Mouse (Mus musculus): Measurements from ENCODE around the gene Ugt1a7c.
A peak's percentile ranks its signal among the peaks of the same experiment; 100 is the strongest.
"Not testable (repeated sequence)": the region's sequence is repeated elsewhere in the genome, so short reads cannot be mapped to it uniquely, and the experiment has no call there.

The Ugt1a7c gene

GRCm38 (mm10) chr1:88225301-88225700, 130.4 kb downstream of the Ugt1a7c start:
- not testable (repeated sequence) for DNase-seq

- no peak for DNase-seq
Observed at GRCm38 (mm10) chr1:88225741-88226140, 130.9 kb downstream of the Ugt1a7c start.

- peak in 1 of 2 experiments; percentile 4 for DNase-seq
Observed at GRCm38 (mm10) chr1:88226670-88227379, 132.0 kb downstream of the Ugt1a7c start, which contains the start of gene Mroh2a. Gene Mroh2a, plus strand, starts transcription at chr1:88226986.

- peak in 1 of 2 experiments; percentile 2 for DNase-seq
Observed at GRCm38 (mm10) chr1:88227482-88227881, 132.6 kb downstream of the Ugt1a7c start.

GRCm38 (mm10) chr1:88228121-88228520, 133.3 kb downstream of the Ugt1a7c start:
- peak in 1 of 2 experiments; percentile 1 for DNase-seq

- DNase-seq: no peak
Observed at GRCm38 (mm10) chr1:88229566-88229965, 134.7 kb downstream of the Ugt1a7c start.

- DNase-seq: no peak
Observed at GRCm38 (mm10) chr1:88229986-88230385, 135.1 kb downstream of the Ugt1a7c start.

- DNase-seq: no peak
Observed at GRCm38 (mm10) chr1:88230421-88230820, 135.6 kb downstream of the Ugt1a7c start.

GRCm38 (mm10) chr1:88230981-88231802, 136.3 kb downstream of the Ugt1a7c start:
- DNase-seq: no peak

GRCm38 (mm10) chr1:88231803-88232499, 137.1 kb downstream of the Ugt1a7c start:
- no peak for DNase-seq

GRCm38 (mm10) chr1:88232664-88233380, 138.0 kb downstream of the Ugt1a7c start:
- DNase-seq: no peak

- DNase-seq: no peak
Observed at GRCm38 (mm10) chr1:88233421-88234247, 138.8 kb downstream of the Ugt1a7c start.

- no peak for DNase-seq
Observed at GRCm38 (mm10) chr1:88234248-88234610, 139.4 kb downstream of the Ugt1a7c start.

GRCm38 (mm10) chr1:88234646-88235045, 139.8 kb downstream of the Ugt1a7c start:
- DNase-seq: no peak

- DNase-seq: no peak
Observed at GRCm38 (mm10) chr1:88235046-88235893, 140.4 kb downstream of the Ugt1a7c start.

GRCm38 (mm10) chr1:88235894-88236415, 141.1 kb downstream of the Ugt1a7c start:
- peak; percentile 62 to 78 for DNase-seq

GRCm38 (mm10) chr1:88237311-88237710, 142.4 kb downstream of the Ugt1a7c start:
- DNase-seq: no peak

GRCm38 (mm10) chr1:88238771-88239170, 143.9 kb downstream of the Ugt1a7c start:
- DNase-seq: no peak

- no peak for DNase-seq
Observed at GRCm38 (mm10) chr1:88240072-88240471, 145.2 kb downstream of the Ugt1a7c start.

GRCm38 (mm10) chr1:88240579-88240978, 145.7 kb downstream of the Ugt1a7c start:
- no peak for DNase-seq
